Mouse (Mus musculus) limb, embryonic 11.5 days (tissue): ENCODE results near the gene Olfr1509. TPM values are rescaled to one million over a fixed set of nuclear protein-coding genes. Genes with fewer than 3 reads are reported as not detected.

Experiments used
- ATAC-seq: fragments of 200-750 bp; cut with Nextera tagmentation; 2 replicates; pipeline ENCODE4 v1.8.0; 2017; ENCODE audit warnings: low read depth; ENCODE audit not compliant: insufficient number of reproducible peaks, low FRiP score, low TSS enrichment
- DNase-seq: peaks from one replicate; pipeline ENCODE4 v3.0.0-alpha.2; 2015; ENCODE audit warnings: low spot score
- H3K27ac ChIP-seq: fragments of 300-500 bp; sonication (generic); replicated peaks from 2 replicates; pipeline ENCODE4 v1.5.1; 2014; ENCODE audit warnings: low read depth, mild to moderate bottlenecking, low read length
- H3K27me3 ChIP-seq: fragments of 300-500 bp; sonication (generic); 2 replicates; pipeline ENCODE4 v1.6.1; 2014; ENCODE audit warnings: mild to moderate bottlenecking, low read length, mixed read lengths; ENCODE audit not compliant: control insufficient read depth, insufficient read depth
- H3K36me3 ChIP-seq: fragments of 300-500 bp; sonication (generic); 2 replicates; pipeline ENCODE4 v1.6.1; 2014; ENCODE audit warnings: mild to moderate bottlenecking, low read length, moderate library complexity, mixed read lengths; ENCODE audit not compliant: control insufficient read depth, insufficient read depth
- H3K4me1 ChIP-seq: fragments of 300-500 bp; sonication (generic); 2 replicates; pipeline ENCODE4 v1.6.1; 2014; ENCODE audit warnings: low read length, mixed read lengths; ENCODE audit not compliant: control insufficient read depth, insufficient read depth
- H3K4me2 ChIP-seq: fragments of 300-500 bp; sonication (generic); 2 replicates; pipeline ENCODE4 v1.6.1; 2014; ENCODE audit warnings: low read depth, mild to moderate bottlenecking, moderate library complexity; ENCODE audit not compliant: severe bottlenecking
- H3K4me3 ChIP-seq: fragments of 300-500 bp; sonication (generic); 2 replicates; pipeline ENCODE4 v1.5.1; 2014; ENCODE audit warnings: low read depth, low read length
- H3K9ac ChIP-seq: fragments of 300-500 bp; sonication (generic); 2 replicates; pipeline ENCODE4 v1.6.1; 2014; ENCODE audit warnings: mild to moderate bottlenecking, low read length
- H3K9me3 ChIP-seq: fragments of 300-500 bp; sonication (generic); 2 replicates; pipeline ENCODE4 v1.6.1; 2016; ENCODE audit warnings: low read length; ENCODE audit not compliant: control insufficient read depth
- WGBS: fragments of 180-500 bp; shearing (Covaris S2); extraction: QIAGEN DNeasy Blood & Tissue Kit; methylation state at CpG from one replicate; pipeline ENCODE4 v1.1.7; 2014; 5-methylcytosine and 5-hydroxymethylcytosine counted together
- polyA plus RNA-seq: library from polyadenylated mRNA; unstranded; fragments of >200 nt; fragmentation: Nextera tagmentation; extraction: Ambion mirVana; gene quantifications from 2 replicates; pipeline ENCODE4 v1.2.1, GENCODE M21; 2014

Olfr1509 gene
- polyA plus RNA-seq, 1 experiment from 2014 or later, result not detected

DNA sequence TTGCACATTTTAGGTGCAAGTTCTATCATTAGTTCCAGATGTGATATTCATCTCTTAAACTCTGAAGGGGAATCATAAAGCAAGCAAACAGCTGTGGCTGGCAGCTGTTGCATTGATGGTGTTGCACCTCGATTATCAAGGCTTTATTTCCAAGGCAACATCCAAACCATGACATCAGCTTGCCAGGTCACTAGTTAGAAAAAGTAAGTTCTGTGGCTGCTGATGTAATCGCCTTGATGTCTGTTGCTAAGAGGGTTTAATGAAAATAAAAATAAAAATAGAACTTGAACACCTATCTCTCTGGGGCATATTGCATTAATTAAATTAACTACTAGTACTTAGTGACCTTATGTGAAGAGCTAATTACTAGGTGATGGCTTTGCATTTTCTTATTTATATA, 24.6 kb downstream of the Olfr1509 start, which contains the start of gene Olfr1508:
Gene Olfr1508 (minus strand): TSS at position 101 of the 400 bp plus-strand sequence.
- no peak within 1 kb of the TSS for H3K4me3 ChIP-seq
- 56% methylated on average over 2 of the region's 2 CpGs for WGBS
- ATAC-seq (no peak), DNase-seq (no peak)
- H3K9ac ChIP-seq, result no peak within 1 kb of the TSS
- H3K9me3 ChIP-seq, result no peaks in the 10 kb centered on the region
- H3K27me3 ChIP-seq, result no peaks in the 10 kb centered on the region
- H3K36me3 ChIP-seq, result no peaks in the 10 kb centered on the region
- no peaks in the 10 kb centered on the region for H3K4me1 ChIP-seq
- H3K4me2 ChIP-seq, result no peak within 1 kb of the TSS
- no peak within 1 kb of the TSS for H3K27ac ChIP-seq

DNA sequence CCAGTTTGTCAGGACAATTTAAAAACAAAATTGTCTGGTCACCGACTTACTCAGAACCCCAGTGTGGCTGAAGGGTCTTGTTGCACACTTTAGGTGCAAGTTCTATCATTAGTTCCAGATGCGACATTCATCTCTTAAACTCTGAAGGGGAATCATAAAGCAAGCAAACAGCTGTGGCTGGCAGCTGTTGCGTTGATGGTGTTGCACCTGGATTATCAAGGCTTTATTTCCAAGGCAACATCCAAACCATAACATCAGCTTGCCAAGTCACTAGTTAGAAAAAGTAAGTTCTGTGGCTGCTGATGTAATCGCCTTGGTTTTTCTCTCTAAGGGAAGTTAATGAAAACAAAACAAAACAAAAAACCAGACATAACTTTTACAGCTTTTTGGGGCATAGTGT, 52.7 kb downstream of the Olfr1509 start, which contains the start of gene Olfr1507:
Gene Olfr1507 (minus strand): TSS at position 234 of the 400 bp plus-strand sequence.
- no peak for ATAC-seq
- no peak within 1 kb of the TSS for H3K9ac ChIP-seq
- WGBS, result 70% methylated on average over 4 of the region's 4 CpGs
- no peak for DNase-seq
- H3K27me3 ChIP-seq, result no peaks in the 10 kb centered on the region
- H3K4me3 ChIP-seq, result no peak within 1 kb of the TSS
- H3K4me2 ChIP-seq, result no peak within 1 kb of the TSS
- H3K36me3 ChIP-seq, result no peaks in the 10 kb centered on the region
- no peak within 1 kb of the TSS for H3K27ac ChIP-seq
- H3K4me1 ChIP-seq, result no peaks in the 10 kb centered on the region
- H3K9me3 ChIP-seq, result no peaks in the 10 kb centered on the region

Other genes with a start within 250 kb of the Olfr1509 start
- 82.9 and 90.9 TPM in 2 replicates for gene Supt16, start 245.6 kb upstream of the Olfr1509 start, polyA plus RNA-seq
- gene Chd8, start 185.2 kb upstream of the Olfr1509 start, polyA plus RNA-seq, result 55.4 and 58.6 TPM in 2 replicates
- gene Tox4, start 163.8 kb upstream of the Olfr1509 start, polyA plus RNA-seq, result 48.5 and 52.3 TPM in 2 replicates
- gene Rab2b, start 163.4 kb upstream of the Olfr1509 start, polyA plus RNA-seq, result 24.8 and 29.1 TPM in 2 replicates
- gene Mettl3, start 137.9 kb upstream of the Olfr1509 start, polyA plus RNA-seq, result 45.5 and 47.7 TPM in 2 replicates
- 30.2 and 37.4 TPM in 2 replicates for gene Sall2, start 114.2 kb upstream of the Olfr1509 start, polyA plus RNA-seq
- gene Olfr1513, start 86.6 kb upstream of the Olfr1509 start, polyA plus RNA-seq, result not detected in 2 replicates
- not detected in 2 replicates for gene Olfr1512, start 63.8 kb upstream of the Olfr1509 start, polyA plus RNA-seq
- not detected in 2 replicates for gene Olfr1511, start 45.6 kb upstream of the Olfr1509 start, polyA plus RNA-seq
- gene Olfr1510, start 28.6 kb upstream of the Olfr1509 start, polyA plus RNA-seq, result not detected in 2 replicates
- gene Olfr1508, start 24.5 kb downstream of the Olfr1509 start, polyA plus RNA-seq, result not detected in 2 replicates
- not detected in 2 replicates for gene Olfr1507, start 52.8 kb downstream of the Olfr1509 start, polyA plus RNA-seq